22 mouse cellular contexts compared by ENCODE assay signal in the genomic region with DNA sequence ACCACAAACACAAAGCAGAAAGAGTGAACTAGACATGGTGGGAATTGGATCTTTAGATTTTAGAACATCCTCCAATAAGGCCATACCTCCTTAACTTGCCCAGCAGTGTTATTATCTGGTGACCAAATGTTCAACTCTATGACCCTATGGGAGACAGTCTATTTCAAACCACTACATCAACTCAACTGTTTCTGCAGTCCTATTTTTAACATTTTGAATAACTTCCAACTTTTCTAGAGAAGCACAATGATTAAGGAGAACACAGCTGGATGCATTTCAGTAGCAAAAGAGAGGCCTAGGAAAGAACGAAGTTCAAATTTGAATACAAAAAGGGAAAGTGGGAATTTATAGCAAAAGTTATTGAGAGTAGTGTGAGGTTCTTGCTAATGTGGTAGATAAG.
DNase-seq lines count a peak whose midpoint lies in the region; ATAC-seq and TF ChIP-seq lines count a peak whose summit lies in the region.
"Had no signal": no experiment of that assay in that cellular context is flagged by ENCODE, and none has a peak within 500 bp of the region (broad histone marks: within the 10 kb centered on the region; RNA-seq: fewer than 3 reads in every experiment).

No protein-coding gene starts in this region.

- TF ChIP-seq POLR2A in olfactory bulb, adult 2 months (IDR thresholded peaks at IDR 0.05; ENCODE audit: insufficient read depth, low read depth, low read length), result no peak

- H3K27ac ChIP-seq in heart, embryonic 13.5 days (replicated peaks), result peak overlapping the region; percentile 58
- no peak overlapping the region for H3K27ac ChIP-seq in heart, embryonic 10.5 days
- H3K27ac ChIP-seq in heart, postnatal 0 days (ENCODE audit: low read depth), result peak overlapping the region; percentile 75
- H3K27ac ChIP-seq in olfactory bulb, adult 2 months (ENCODE audit: insufficient read depth, low read depth, low read length), result 0 out of 2 replicates have a peak overlapping the region, but pooled peaks have one; percentile 12
- H3K27ac ChIP-seq: embryonic facial prominence, embryonic 13.5 days; forebrain, embryonic 12.5 days; hindbrain, embryonic 13.5 days; hindbrain, postnatal 0 days had no signal

- WGBS in heart, embryonic 13.5 days, result 75% methylated on average over 1 of the region's 1 CpGs
- WGBS in heart, embryonic 10.5 days, result 81% methylated on average over 1 of the region's 1 CpGs
- 17% methylated on average over 1 of the region's 1 CpGs for WGBS in heart, postnatal 0 days
- 8% methylated on average over 1 of the region's 1 CpGs for WGBS in olfactory bulb, adult 2 months

- no peak overlapping the region for H3K4me2 ChIP-seq in heart, embryonic 13.5 days
- no peak overlapping the region for H3K4me2 ChIP-seq in heart, postnatal 0 days (ENCODE audit: low read depth, low read length)
- H3K4me2 ChIP-seq: embryonic facial prominence, embryonic 13.5 days; forebrain, embryonic 12.5 days; hindbrain, embryonic 13.5 days had no signal

- H3K9ac ChIP-seq in heart, embryonic 13.5 days, result no peak overlapping the region
- H3K9ac ChIP-seq in heart, postnatal 0 days (replicated peaks; ENCODE audit: low read depth, low read length), result no peak overlapping the region
- H3K9ac ChIP-seq: embryonic facial prominence, embryonic 13.5 days; forebrain, embryonic 12.5 days; hindbrain, embryonic 13.5 days had no signal

- no peak overlapping the region for H3K4me3 ChIP-seq in heart, embryonic 13.5 days
- no peak overlapping the region for H3K4me3 ChIP-seq in heart, embryonic 10.5 days
- H3K4me3 ChIP-seq in heart, postnatal 0 days (ENCODE audit: low read depth, low read length), result no peak overlapping the region
- no peak overlapping the region for H3K4me3 ChIP-seq in olfactory bulb, adult 2 months (ENCODE audit: insufficient read depth, low read depth, low read length)
- H3K4me3 ChIP-seq: embryonic facial prominence, embryonic 13.5 days; forebrain, embryonic 12.5 days; hindbrain, embryonic 13.5 days had no signal

- no peak for DNase-seq in heart, embryonic 10.5 days (ENCODE audit: low spot score)
- DNase-seq in heart, postnatal 0 days (ENCODE audit: low spot score), result peak; percentile 83
- no peak for DNase-seq in heart, adult 18-20 months
- DNase-seq in adipocyte (ENCODE audit: low spot score), result peak; percentile 66
- DNase-seq in adrenal gland, adult 2 months, result no peak
- DNase-seq: adrenal gland, postnatal 25 days; B cell, adult 2 months; cerebellum, adult 18-20 months; cerebellum, adult 9-11 months; cerebellum, postnatal 36 days; gastrocnemius, postnatal 14 days; heart, adult 11 months; kidney, adult 11 months; kidney, adult 9 months had no signal

- ATAC-seq in heart, embryonic 13.5 days (ENCODE audit: extremely low read depth, insufficient number of reproducible peaks, low FRiP score, low TSS enrichment), result no peak
- ATAC-seq in heart, postnatal 0 days (ENCODE audit: insufficient read depth, low read depth), result peak; percentile 57; the same call in 1 of the 2 replicates
- ATAC-seq: CD4-positive, CD25-positive, alpha-beta regulatory T cell, adult 4 months; forebrain, embryonic 16.5 days; hindbrain, postnatal 0 days had no signal

- TF ChIP-seq CTCF in heart, postnatal 0 days (IDR thresholded peaks at IDR 0.05; ENCODE audit: low read depth), result no peak
- no peak for TF ChIP-seq CTCF in olfactory bulb, adult 2 months (IDR thresholded peaks at IDR 0.05; ENCODE audit: insufficient read depth, low read depth, low read length)

- H3K27me3 ChIP-seq in heart, embryonic 13.5 days (replicated peaks), result no peaks in the 10 kb centered on the region
- no peaks in the 10 kb centered on the region for H3K27me3 ChIP-seq in heart, embryonic 10.5 days (ENCODE audit: insufficient read depth, poor library complexity, severe bottlenecking)
- no peaks in the 10 kb centered on the region for H3K27me3 ChIP-seq in heart, postnatal 0 days (ENCODE audit: control insufficient read depth, insufficient read depth, low read length)
- H3K27me3 ChIP-seq: embryonic facial prominence, embryonic 13.5 days; forebrain, embryonic 12.5 days; hindbrain, embryonic 13.5 days had no signal

- no peak for TF ChIP-seq EP300 in heart, postnatal 0 days (IDR thresholded peaks at IDR 0.05; ENCODE audit: low read depth)

- peaks cover 4% of the 10 kb centered on the region; the same call in 1 of the 2 replicates for H3K9me3 ChIP-seq in heart, embryonic 13.5 days
- no peaks in the 10 kb centered on the region for H3K9me3 ChIP-seq in heart, embryonic 10.5 days
- no peaks in the 10 kb centered on the region for H3K9me3 ChIP-seq in heart, postnatal 0 days (replicated peaks; ENCODE audit: control insufficient read depth, low read length)
- H3K9me3 ChIP-seq: embryonic facial prominence, embryonic 13.5 days had no signal

- peaks cover 17% of the 10 kb centered on the region for H3K4me1 ChIP-seq in heart, embryonic 13.5 days
- H3K4me1 ChIP-seq in heart, embryonic 10.5 days, result no peaks in the 10 kb centered on the region; the same call in 1 of the 2 replicates
- peaks cover 43% of the 10 kb centered on the region for H3K4me1 ChIP-seq in heart, postnatal 0 days (ENCODE audit: control insufficient read depth, insufficient read depth)
- peaks cover 4% of the 10 kb centered on the region for H3K4me1 ChIP-seq in olfactory bulb, adult 2 months (ENCODE audit: control insufficient read depth, insufficient read depth, low read length)
- H3K4me1 ChIP-seq: embryonic facial prominence, embryonic 13.5 days; forebrain, embryonic 12.5 days; hindbrain, embryonic 13.5 days had no signal

- H3K36me3 ChIP-seq in heart, embryonic 13.5 days, result peaks cover 3% of the 10 kb centered on the region; the same call in 1 of the 2 replicates
- 0 out of 2 replicates have a peak, but pooled peaks cover 6% of the 10 kb centered on the region for H3K36me3 ChIP-seq in heart, embryonic 10.5 days
- no peaks in the 10 kb centered on the region for H3K36me3 ChIP-seq in heart, postnatal 0 days (replicated peaks; ENCODE audit: control insufficient read depth, insufficient read depth, low read length)
- H3K36me3 ChIP-seq: embryonic facial prominence, embryonic 13.5 days; hindbrain, embryonic 13.5 days had no signal

Comparison
In these comparisons a context has a peak if more than half of its experiments do, and no peak if none do; other contexts are left out.
1. DNase-seq: peak in heart, postnatal 0 days (single experiment) and adipocyte (single experiment); none in heart, embryonic 10.5 days (single experiment), heart, adult 18-20 months (0 of 2) and adrenal gland, adult 2 months (single experiment).